Mouse (Mus musculus): ENCODE results near the gene Laptm4a. TPM values are rescaled to one million over a fixed set of nuclear protein-coding genes. Genes with fewer than 3 reads are reported as not detected.
A peak's percentile ranks its signal among the peaks of the same experiment; 100 is the strongest.

Laptm4a gene
- polyA plus RNA-seq, 1 experiment from 2014 or later, result 215 TPM

GRCm38 (mm10) chr12:8954161-8954561, 32.7 kb downstream of the Laptm4a start:
- Histone ChIP-seq H3K4me2 (no peak overlapping the region), H3K27ac (ENCODE audit: low read depth) (peak overlapping the region; percentile 31; the same call in 1 of the 2 replicates), H3K4me1 (ENCODE audit: insufficient read depth) (no peaks in the 10 kb centered on the region), H3K9ac (no peak overlapping the region), H3K4me3 (ENCODE audit: low read depth, low read length) (no peak overlapping the region), H3K27me3 (ENCODE audit: insufficient read depth, low read length) (no peaks in the 10 kb centered on the region), H3K9me3 (ENCODE audit: low read depth, low read length) (no peaks in the 10 kb centered on the region), H3K36me3 (ENCODE audit: insufficient read depth) (no peaks in the 10 kb centered on the region)
- WGBS, result 57% methylated on average over 9 of the region's 9 CpGs
- DNase-seq, result peak; percentile 42
- peak; percentile 66 for ATAC-seq (ENCODE audit: insufficient read depth)
- TF ChIP-seq CTCF (IDR thresholded peaks at IDR 0.05; ENCODE audit: low read depth), result no peak

- WGBS, result 57% methylated on average over 9 of the region's 9 CpGs
- H3K36me3 ChIP-seq (ENCODE audit: insufficient read depth), result no peaks in the 10 kb centered on the region
- H3K27me3 ChIP-seq (ENCODE audit: insufficient read depth, low read length), result no peaks in the 10 kb centered on the region
- no peaks in the 10 kb centered on the region for H3K4me1 ChIP-seq (ENCODE audit: insufficient read depth)
- H3K4me3 ChIP-seq (ENCODE audit: low read depth, low read length), result no peak overlapping the region
- H3K9me3 ChIP-seq (ENCODE audit: low read depth, low read length), result no peaks in the 10 kb centered on the region
- H3K9ac ChIP-seq, result no peak overlapping the region
- DNase-seq, result no peak
- H3K4me2 ChIP-seq, result no peak overlapping the region
- TF ChIP-seq CTCF (IDR thresholded peaks at IDR 0.05; ENCODE audit: low read depth), result no peak
- H3K27ac ChIP-seq (ENCODE audit: low read depth), result no peak overlapping the region
- no peak for ATAC-seq (ENCODE audit: insufficient read depth)
These were observed 40.3 kb downstream of the Laptm4a start for GRCm38 (mm10) chr12:8961607-8962316.

DNA sequence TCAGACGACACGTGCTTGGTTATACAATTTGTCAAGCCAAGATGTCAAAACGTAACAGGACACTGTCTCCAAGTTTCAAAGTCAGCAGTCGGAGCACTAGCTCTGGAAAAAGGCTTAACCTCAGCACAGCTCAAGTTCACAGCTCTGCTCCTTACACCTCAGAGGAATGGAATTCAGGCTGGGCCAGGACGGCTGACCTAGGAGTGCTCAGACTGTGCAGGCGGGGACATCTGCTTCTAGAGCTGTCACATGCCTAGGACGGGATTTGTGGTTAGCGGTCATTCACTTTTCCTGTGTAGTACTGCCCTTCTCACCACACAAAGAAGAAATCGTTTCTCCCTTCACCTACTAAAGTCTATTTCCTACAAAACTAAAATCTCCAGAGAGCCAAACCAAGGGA, 48.4 kb downstream of the Laptm4a start:
- no peak for TF ChIP-seq CTCF (IDR thresholded peaks at IDR 0.05; ENCODE audit: low read depth)
- no peak overlapping the region for H3K4me3 ChIP-seq (ENCODE audit: low read depth, low read length)
- WGBS, result 4% methylated on average over 9 of the region's 9 CpGs
- no peaks in the 10 kb centered on the region for H3K27me3 ChIP-seq (ENCODE audit: insufficient read depth, low read length)
- no peak overlapping the region; the same call in 1 of the 2 replicates for H3K27ac ChIP-seq (ENCODE audit: low read depth)
- no peaks in the 10 kb centered on the region for H3K36me3 ChIP-seq (ENCODE audit: insufficient read depth)
- H3K9me3 ChIP-seq (ENCODE audit: low read depth, low read length), result no peaks in the 10 kb centered on the region
- no peak overlapping the region for H3K9ac ChIP-seq
- peak; percentile 68 for DNase-seq
- peak; percentile 76; the same call in 1 of the 2 replicates for ATAC-seq (ENCODE audit: insufficient read depth)
- H3K4me1 ChIP-seq (ENCODE audit: insufficient read depth), result no peaks in the 10 kb centered on the region
- peak overlapping the region; percentile 26; the same call in 1 of the 2 replicates for H3K4me2 ChIP-seq

DNA sequence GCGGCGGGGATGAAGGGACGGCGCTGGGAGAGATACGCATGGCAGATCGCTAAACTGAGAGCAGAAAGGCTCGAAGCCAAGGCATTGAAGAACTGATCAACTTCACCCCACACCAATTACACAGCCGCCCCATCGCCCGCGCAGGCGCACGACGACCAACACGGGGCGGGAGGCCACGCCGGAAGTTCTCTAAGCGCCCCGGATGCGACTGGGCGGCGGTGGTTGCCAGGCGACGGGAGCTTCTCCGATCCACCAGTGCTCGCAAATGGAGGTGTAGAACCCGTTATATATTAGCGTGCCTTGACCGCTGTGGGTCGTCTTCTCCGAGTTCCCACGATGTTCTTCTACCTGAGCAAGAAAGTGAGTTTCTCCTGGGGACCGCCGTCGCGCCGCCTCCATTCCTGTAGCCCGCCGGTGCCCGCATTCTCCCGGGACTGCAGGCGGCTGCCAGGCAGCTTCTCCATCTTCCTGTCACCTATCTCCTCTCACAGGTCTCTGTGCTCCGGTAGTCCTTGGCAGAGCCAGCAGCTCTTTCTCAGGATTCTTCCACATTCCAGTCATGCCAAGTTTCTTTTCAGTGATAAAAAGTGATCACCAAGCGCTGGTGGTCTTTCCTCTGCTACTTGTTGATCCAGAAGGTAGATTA, 52.5 kb downstream of the Laptm4a start, which contains the start of gene Wdr35:
Gene Wdr35 (plus strand): TSS at position 73 of the 646 bp plus-strand sequence.
- H3K9me3 ChIP-seq (ENCODE audit: low read depth, low read length), result no peaks in the 10 kb centered on the region
- no peaks in the 10 kb centered on the region for H3K4me1 ChIP-seq (ENCODE audit: insufficient read depth)
- H3K4me3 ChIP-seq (ENCODE audit: low read depth, low read length), result peak within 1 kb of the TSS; percentile 56
- H3K27me3 ChIP-seq (ENCODE audit: insufficient read depth, low read length), result no peaks in the 10 kb centered on the region
- 0 out of 2 replicates have a peak within 1 kb of the TSS, but pooled peaks have one; percentile 0 for H3K27ac ChIP-seq (ENCODE audit: low read depth)
- H3K36me3 ChIP-seq (ENCODE audit: insufficient read depth), result peaks cover 5% of the 10 kb centered on the region; the same call in 1 of the 2 replicates
- DNase-seq (peak; percentile 93), ATAC-seq (ENCODE audit: insufficient read depth) (peak; percentile 93)
- under 1% methylated on average over 45 of the region's 45 CpGs for WGBS
- peak within 1 kb of the TSS; percentile 80 for H3K4me2 ChIP-seq
- TF ChIP-seq CTCF (IDR thresholded peaks at IDR 0.05; ENCODE audit: low read depth), result no peak
- peak within 1 kb of the TSS; percentile 56 for H3K9ac ChIP-seq

DNA sequence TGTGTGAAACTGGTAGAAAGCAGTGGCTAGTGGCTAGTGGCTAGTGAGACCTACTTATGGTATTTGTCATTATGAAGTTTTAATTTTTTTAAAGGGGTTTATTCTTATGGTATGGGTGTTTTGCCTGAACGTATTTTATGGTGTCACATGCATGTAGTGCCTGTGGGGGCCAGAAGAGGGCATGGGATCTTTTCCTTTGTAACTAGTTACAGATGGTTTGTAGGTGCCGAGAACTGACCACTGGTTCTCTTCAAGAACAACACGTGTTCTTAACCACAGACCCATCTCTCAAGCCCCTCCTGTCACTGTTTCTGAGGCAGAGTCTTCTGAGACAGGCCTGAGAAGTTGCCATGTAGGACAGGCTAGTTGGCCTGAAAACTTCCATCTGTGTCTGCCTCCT, 53.6 kb downstream of the Laptm4a start:
- ATAC-seq (ENCODE audit: insufficient read depth) (no peak), DNase-seq (no peak)
- Histone ChIP-seq H3K4me2 (0 out of 2 replicates have a peak overlapping the region, but pooled peaks have one; percentile 80), H3K36me3 (ENCODE audit: insufficient read depth) (peaks cover 5% of the 10 kb centered on the region; the same call in 1 of the 2 replicates), H3K27ac (ENCODE audit: low read depth) (no peak overlapping the region), H3K9ac (no peak overlapping the region), H3K4me1 (ENCODE audit: insufficient read depth) (no peaks in the 10 kb centered on the region), H3K9me3 (ENCODE audit: low read depth, low read length) (no peaks in the 10 kb centered on the region), H3K27me3 (ENCODE audit: insufficient read depth, low read length) (no peaks in the 10 kb centered on the region), H3K4me3 (ENCODE audit: low read depth, low read length) (no peak overlapping the region)
- TF ChIP-seq CTCF (IDR thresholded peaks at IDR 0.05; ENCODE audit: low read depth), result peak; percentile 10; the same call in 1 of the 2 replicates
- WGBS, result 92% methylated on average over 3 of the region's 3 CpGs

Other genes with a start within 250 kb of the Laptm4a start
- 64.2 and 64.5 TPM in 2 replicates for gene Pum2, start 247.5 kb upstream of the Laptm4a start, polyA plus RNA-seq (2014; fragmentation: Nextera tagmentation; extraction: Ambion mirVana)
- gene Sdc1, start 150.3 kb upstream of the Laptm4a start, polyA plus RNA-seq (2014; fragmentation: Nextera tagmentation; extraction: Ambion mirVana), result 101 TPM in 2 replicates
- 0.87 and 1.0 TPM in 2 replicates for gene Matn3, start 26.3 kb downstream of the Laptm4a start, polyA plus RNA-seq (2014; fragmentation: Nextera tagmentation; extraction: Ambion mirVana)
- 20.4 and 21.8 TPM in 2 replicates for gene Wdr35, start 52.2 kb downstream of the Laptm4a start, polyA plus RNA-seq (2014; fragmentation: Nextera tagmentation; extraction: Ambion mirVana)
- 22.3 and 22.6 TPM in 2 replicates for gene Ttc32, start 108.3 kb downstream of the Laptm4a start, polyA plus RNA-seq (2014; fragmentation: Nextera tagmentation; extraction: Ambion mirVana)

Measured in lung, embryonic 14.5 days (tissue).